Mouse (Mus musculus) hindbrain, postnatal 0 days (tissue): ENCODE measurements at regions not wholly inside any gene's neighbourhood (a gene's known extent, or its start where the extent isn't known, plus 50 kb on each side); places are given as distances from the start of the nearest gene placed in this dataset.

ENCODE experiments used
- ATAC-seq: fragments of 200-750 bp; cut with Nextera tagmentation; 2 replicates; pipeline ENCODE4 v1.8.0; 2017; ENCODE audit warnings: mild to moderate bottlenecking, moderate TSS enrichment, moderate library complexity
- DNase-seq: peaks from one replicate; pipeline ENCODE4 v3.0.0-alpha.2; 2015; ENCODE audit warnings: low spot score
- H3K27ac ChIP-seq: fragments of 300-500 bp; sonication (generic); 2 replicates; pipeline ENCODE4 v1.5.1; 2014; ENCODE audit warnings: mild to moderate bottlenecking
- H3K27me3 ChIP-seq: fragments of 300-500 bp; sonication (generic); 2 replicates; pipeline ENCODE4 v1.6.1; 2014; ENCODE audit warnings: low read length, mixed read lengths; ENCODE audit not compliant: insufficient read depth
- H3K36me3 ChIP-seq: fragments of 300-500 bp; sonication (generic); 2 replicates; pipeline ENCODE4 v1.6.1; 2014; ENCODE audit warnings: low read length, mixed read lengths; ENCODE audit not compliant: insufficient read depth
- H3K4me1 ChIP-seq: fragments of 300-500 bp; sonication (generic); 2 replicates; pipeline ENCODE4 v1.6.1; 2014; ENCODE audit warnings: antibody characterized with exemption, low read length, mixed read lengths; ENCODE audit not compliant: insufficient read depth
- H3K4me2 ChIP-seq: fragments of 300-500 bp; sonication (generic); 2 replicates; pipeline ENCODE4 v1.6.1; 2014; ENCODE audit warnings: low read depth, mild to moderate bottlenecking, low read length, moderate library complexity, mixed read lengths
- H3K4me3 ChIP-seq: fragments of 300-500 bp; sonication (generic); 2 replicates; pipeline ENCODE4 v1.5.1; 2014; ENCODE audit warnings: low read length
- H3K9ac ChIP-seq: fragments of 300-500 bp; sonication (generic); replicated peaks from 2 replicates; pipeline ENCODE4 v1.6.1; 2014; ENCODE audit warnings: mild to moderate bottlenecking, low read length, moderate library complexity, mixed read lengths
- H3K9me3 ChIP-seq: fragments of 300-500 bp; sonication (generic); 2 replicates; pipeline ENCODE4 v1.6.1; 2016; ENCODE audit warnings: low read length, mixed read lengths
- CTCF ChIP-seq: IDR thresholded peaks from 2 replicates; pipeline ENCODE4 v1.5.1; 2016; ENCODE audit warnings: antibody characterized with exemption, control low read depth, low read depth
- WGBS: fragments of 180-500 bp; shearing (Covaris S2); extraction: QIAGEN DNeasy Blood & Tissue Kit; methylation state at CpG from one replicate; pipeline ENCODE4 v1.1.7; 2014; 5-methylcytosine and 5-hydroxymethylcytosine counted together

DNA sequence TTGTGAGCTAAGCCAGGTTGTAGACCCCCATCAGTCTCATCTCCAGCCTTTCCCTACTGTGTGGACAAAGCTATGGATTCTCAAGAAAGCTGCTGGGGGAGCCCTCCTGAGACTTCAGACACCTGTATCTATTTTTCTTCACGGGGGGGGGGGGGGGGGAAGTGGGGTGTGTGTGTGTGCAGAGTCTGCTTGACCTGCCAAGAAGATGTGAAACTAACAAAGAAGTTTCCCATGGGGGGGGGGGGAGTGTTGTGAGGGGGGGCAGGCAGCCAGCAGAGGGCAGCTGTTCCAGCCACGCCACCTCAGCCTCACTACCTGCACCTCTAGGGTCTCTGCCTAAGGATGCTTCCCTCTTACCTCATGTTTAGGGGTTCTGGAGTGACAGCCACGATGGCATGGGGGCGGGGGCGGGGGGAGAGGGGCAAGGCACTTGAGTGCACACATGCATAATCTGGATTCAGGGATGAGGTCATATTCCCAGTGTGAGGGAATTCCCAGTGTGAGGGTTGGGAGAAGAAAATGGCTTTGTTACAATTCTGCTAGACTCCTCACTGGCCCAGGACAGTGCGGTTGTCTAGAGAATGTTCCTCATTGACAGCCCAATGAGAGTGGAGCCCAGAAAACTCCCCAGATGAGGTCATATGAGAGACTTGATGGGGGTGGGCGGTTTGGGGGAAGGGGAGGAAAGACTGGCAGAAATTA is 104.0 kb upstream of the Spata13 start:
- no peaks in the 10 kb centered on the region for H3K9me3 ChIP-seq
- no peak overlapping the region for H3K9ac ChIP-seq
- H3K36me3 ChIP-seq = no peaks in the 10 kb centered on the region
- no peak overlapping the region for H3K4me2 ChIP-seq
- peaks cover 16% of the 10 kb centered on the region for H3K4me1 ChIP-seq
- no peak overlapping the region for H3K4me3 ChIP-seq
- H3K27me3 ChIP-seq = no peaks in the 10 kb centered on the region
- DNase-seq (peak; percentile 52), ATAC-seq (peak; percentile 82)
- 40% methylated on average over 6 of the region's 7 CpGs for WGBS
- H3K27ac ChIP-seq = no peak overlapping the region
- no peak for TF ChIP-seq CTCF

- ATAC-seq (peak; percentile 68), DNase-seq (peak; percentile 20)
- H3K27me3 ChIP-seq = no peaks in the 10 kb centered on the region
- H3K4me2 ChIP-seq = no peak overlapping the region
- H3K4me3 ChIP-seq = no peak overlapping the region
- WGBS = 34% methylated on average over 6 of the region's 6 CpGs
- no peaks in the 10 kb centered on the region for H3K9me3 ChIP-seq
- peak overlapping the region; percentile 11; the same call in 1 of the 2 replicates for H3K27ac ChIP-seq
- H3K36me3 ChIP-seq = no peaks in the 10 kb centered on the region
- no peak for TF ChIP-seq CTCF
- H3K9ac ChIP-seq = no peak overlapping the region
- H3K4me1 ChIP-seq = peaks cover 16% of the 10 kb centered on the region
These were observed 103.5 kb upstream of the Spata13 start for GRCm38 (mm10) chr14:60530348-60530711.

GRCm38 (mm10) chr14:60530973-60531372 is 102.8 kb upstream of the Spata13 start:
- no peak overlapping the region for H3K4me2 ChIP-seq
- H3K4me1 ChIP-seq = peaks cover 16% of the 10 kb centered on the region
- no peaks in the 10 kb centered on the region for H3K27me3 ChIP-seq
- H3K9ac ChIP-seq = no peak overlapping the region
- H3K27ac ChIP-seq = no peak overlapping the region
- ATAC-seq = no peak
- TF ChIP-seq CTCF = no peak
- H3K36me3 ChIP-seq = no peaks in the 10 kb centered on the region
- WGBS = 86% methylated on average over 5 of the region's 5 CpGs
- H3K9me3 ChIP-seq = no peaks in the 10 kb centered on the region
- no peak overlapping the region for H3K4me3 ChIP-seq
- no peak for DNase-seq

GRCm38 (mm10) chr14:60531766-60532165 is 102.0 kb upstream of the Spata13 start:
- H3K27ac ChIP-seq = no peak overlapping the region
- no peaks in the 10 kb centered on the region for H3K27me3 ChIP-seq
- no peaks in the 10 kb centered on the region for H3K9me3 ChIP-seq
- H3K36me3 ChIP-seq = no peaks in the 10 kb centered on the region
- TF ChIP-seq CTCF = peak; percentile 33
- ATAC-seq (no peak), DNase-seq (no peak)
- no peak overlapping the region for H3K4me2 ChIP-seq
- H3K4me3 ChIP-seq = no peak overlapping the region
- H3K4me1 ChIP-seq = peaks cover 16% of the 10 kb centered on the region
- no peak overlapping the region for H3K9ac ChIP-seq

GRCm38 (mm10) chr14:60533452-60534224 is 100.2 kb upstream of the Spata13 start:
- Histone ChIP-seq H3K4me3 (no peak overlapping the region), H3K36me3 (no peaks in the 10 kb centered on the region), H3K27ac (no peak overlapping the region), H3K27me3 (no peaks in the 10 kb centered on the region), H3K4me2 (0 out of 2 replicates have a peak overlapping the region, but pooled peaks have one; percentile 5), H3K4me1 (peaks cover 16% of the 10 kb centered on the region), H3K9me3 (no peaks in the 10 kb centered on the region), H3K9ac (0 out of 2 replicates have a peak overlapping the region, but pooled peaks have one; percentile 6)
- DNase-seq (peak; percentile 36), ATAC-seq (no peak)
- no peak for TF ChIP-seq CTCF
- 31% methylated on average over 23 of the region's 23 CpGs for WGBS

DNA sequence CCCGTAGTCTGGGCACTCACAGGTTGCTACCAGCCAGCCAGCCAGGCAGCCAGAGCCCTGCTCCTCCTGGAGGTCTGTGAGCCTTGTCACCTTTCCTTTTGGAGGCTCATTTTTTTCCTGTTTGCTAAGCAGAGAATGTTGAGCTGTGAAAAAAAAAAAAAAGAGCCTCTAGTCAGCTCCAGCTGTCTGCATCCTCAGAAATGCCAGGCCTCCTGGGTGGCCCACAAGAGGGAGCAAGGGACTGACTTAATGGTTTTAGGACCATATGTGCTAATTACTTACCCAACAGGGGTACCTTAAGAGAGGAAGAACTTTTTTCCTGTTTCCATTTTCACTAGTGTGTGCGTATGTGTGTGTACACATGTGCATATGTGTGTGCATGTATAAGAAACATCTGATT is 94.8 kb upstream of the Spata13 start:
- TF ChIP-seq CTCF = peak; percentile 52
- no peaks in the 10 kb centered on the region for H3K27me3 ChIP-seq
- H3K4me1 ChIP-seq = peaks cover 3% of the 10 kb centered on the region; the same call in 1 of the 2 replicates
- no peaks in the 10 kb centered on the region for H3K36me3 ChIP-seq
- H3K27ac ChIP-seq = no peak overlapping the region
- ATAC-seq (0 out of 2 replicates have a peak, but pooled peaks have one; percentile 4), DNase-seq (peak; percentile 52)
- no peak overlapping the region for H3K9ac ChIP-seq
- H3K4me2 ChIP-seq = no peak overlapping the region
- H3K9me3 ChIP-seq = no peaks in the 10 kb centered on the region
- WGBS = 71% methylated on average over 2 of the region's 2 CpGs
- H3K4me3 ChIP-seq = no peak overlapping the region
